Comparison of ENCODE assay signal across 7 mouse cellular contexts in genomic region chr19:41483445-41484040, GRCm38 (mm10). TPM values are rescaled to one million over a fixed set of nuclear protein-coding genes. Genes with fewer than 3 reads are reported as not detected.
DNase-seq lines count a peak whose midpoint lies in the region; ATAC-seq and TF ChIP-seq lines count a peak whose summit lies in the region.

No protein-coding gene starts in this region.

- TF ChIP-seq CTCF in hindbrain, postnatal 0 days (IDR thresholded peaks at IDR 0.05; ENCODE audit: low read depth), result no peak
- no peak for TF ChIP-seq CTCF in lung, postnatal 0 days (IDR thresholded peaks at IDR 0.05)
- TF ChIP-seq CTCF in spleen, adult 2 months (IDR thresholded peaks at IDR 0.05; ENCODE audit: extremely low read depth, insufficient read depth, insufficient read length, insufficient replicate concordance), result no peak

- H3K9me3 ChIP-seq in megakaryocyte, embryonic 14.5 days, result no peaks in the 10 kb centered on the region
- H3K9me3 ChIP-seq in forebrain, embryonic 14.5 days (replicated peaks; ENCODE audit: control insufficient read depth, low read length), result no peaks in the 10 kb centered on the region
- H3K9me3 ChIP-seq in hindbrain, postnatal 0 days (ENCODE audit: low read length), result no peaks in the 10 kb centered on the region
- H3K9me3 ChIP-seq in lung, postnatal 0 days (ENCODE audit: low read length), result no peaks in the 10 kb centered on the region

- H3K4me3 ChIP-seq in megakaryocyte, embryonic 14.5 days (replicated peaks), result peak overlapping the region; percentile 98
- peak overlapping the region; percentile 95 for H3K4me3 ChIP-seq in forebrain, embryonic 14.5 days (ENCODE audit: low read depth, low read length)
- H3K4me3 ChIP-seq in hindbrain, postnatal 0 days (ENCODE audit: low read length), result peak overlapping the region; percentile 92
- peak overlapping the region; percentile 88 for H3K4me3 ChIP-seq in lung, postnatal 0 days (ENCODE audit: low read depth, low read length)
- peak overlapping the region; percentile 100 for H3K4me3 ChIP-seq in spleen, adult 2 months (ENCODE audit: extremely low read depth, insufficient read depth, insufficient read length)

- WGBS in forebrain, embryonic 14.5 days, result under 1% methylated on average over 26 of the region's 30 CpGs
- under 1% methylated on average over 26 of the region's 30 CpGs for WGBS in hindbrain, postnatal 0 days
- WGBS in lung, postnatal 0 days, result 0% methylated on average over 21 of the region's 30 CpGs
- WGBS in spleen, adult 2 months, result under 1% methylated on average over 30 of the region's 30 CpGs

- H3K27ac ChIP-seq in forebrain, embryonic 14.5 days (ENCODE audit: low read depth, low read length), result peak overlapping the region; percentile 99
- peak overlapping the region; percentile 99 for H3K27ac ChIP-seq in hindbrain, postnatal 0 days
- peak overlapping the region; percentile 96 for H3K27ac ChIP-seq in lung, postnatal 0 days (ENCODE audit: low read length)
- H3K27ac ChIP-seq in spleen, adult 2 months (ENCODE audit: insufficient read depth, low read length), result peak overlapping the region; percentile 100

- H3K36me3 ChIP-seq in megakaryocyte, embryonic 14.5 days (replicated peaks; ENCODE audit: low read length), result peaks cover 13% of the 10 kb centered on the region
- no peaks in the 10 kb centered on the region for H3K36me3 ChIP-seq in forebrain, embryonic 14.5 days (ENCODE audit: control insufficient read depth, insufficient read depth, low read length)
- H3K36me3 ChIP-seq in hindbrain, postnatal 0 days (ENCODE audit: insufficient read depth, low read length), result no peaks in the 10 kb centered on the region
- no peaks in the 10 kb centered on the region for H3K36me3 ChIP-seq in lung, postnatal 0 days (ENCODE audit: insufficient read depth, low read length)
- H3K36me3 ChIP-seq in spleen, adult 2 months (ENCODE audit: control insufficient read depth, insufficient read depth, low read length), result no peaks in the 10 kb centered on the region; the same call in 1 of the 2 replicates

- no peak for TF ChIP-seq EP300 in lung, postnatal 0 days (IDR thresholded peaks at IDR 0.05)

- H3K9ac ChIP-seq in forebrain, embryonic 14.5 days (ENCODE audit: low read length), result peak overlapping the region; percentile 95
- peak overlapping the region; percentile 86 for H3K9ac ChIP-seq in hindbrain, postnatal 0 days (replicated peaks; ENCODE audit: low read length)
- peak overlapping the region; percentile 82 for H3K9ac ChIP-seq in lung, postnatal 0 days (replicated peaks; ENCODE audit: low read depth)

- H3K27me3 ChIP-seq in megakaryocyte, embryonic 14.5 days (replicated peaks), result no peaks in the 10 kb centered on the region
- H3K27me3 ChIP-seq in forebrain, embryonic 14.5 days (replicated peaks; ENCODE audit: control insufficient read depth, insufficient read depth, low read length), result no peaks in the 10 kb centered on the region
- H3K27me3 ChIP-seq in hindbrain, postnatal 0 days (ENCODE audit: insufficient read depth, low read length), result no peaks in the 10 kb centered on the region
- H3K27me3 ChIP-seq in lung, postnatal 0 days (replicated peaks; ENCODE audit: insufficient read depth, low read length), result no peaks in the 10 kb centered on the region
- no peaks in the 10 kb centered on the region for H3K27me3 ChIP-seq in spleen, adult 2 months (ENCODE audit: control insufficient read depth, insufficient read depth, low read length)

- peaks cover 52% of the 10 kb centered on the region for H3K4me1 ChIP-seq in megakaryocyte, embryonic 14.5 days
- H3K4me1 ChIP-seq in forebrain, embryonic 14.5 days (ENCODE audit: control insufficient read depth, insufficient read depth, low read length), result peaks cover 21% of the 10 kb centered on the region
- H3K4me1 ChIP-seq in hindbrain, postnatal 0 days (ENCODE audit: insufficient read depth, low read length), result 0 out of 2 replicates have a peak, but pooled peaks cover 3% of the 10 kb centered on the region
- H3K4me1 ChIP-seq in lung, postnatal 0 days (ENCODE audit: insufficient read depth, low read depth, low read length), result no peaks in the 10 kb centered on the region
- peaks cover 8% of the 10 kb centered on the region for H3K4me1 ChIP-seq in spleen, adult 2 months (ENCODE audit: control insufficient read depth, insufficient read depth, insufficient read length)

- peak; percentile 42 for DNase-seq in adrenal gland, postnatal 14 days
- peak; percentile 53 for DNase-seq in forebrain, embryonic 14.5 days (ENCODE audit: low spot score)
- peak; percentile 43 for DNase-seq in hindbrain, postnatal 0 days (ENCODE audit: low spot score)
- DNase-seq in lung, postnatal 0 days (ENCODE audit: low spot score), result peak; percentile 50
- peak in 1 of 2 experiments; percentile 20 for DNase-seq in spleen, adult 2 months (ENCODE audit: low read depth in 1 of 2, low spot score in 2 of 2)

- no peak for ATAC-seq in megakaryocyte, adult 5-6 weeks (ENCODE audit: poor library complexity, severe bottlenecking)
- ATAC-seq in forebrain, embryonic 14.5 days, result no peak; the same call in none of the 2 replicates
- peak; percentile 39 for ATAC-seq in hindbrain, postnatal 0 days
- ATAC-seq in lung, postnatal 0 days, result 0 out of 2 replicates have a peak, but pooled peaks have one; percentile 0

- TF ChIP-seq POLR2A in spleen, adult 2 months (IDR thresholded peaks at IDR 0.05; ENCODE audit: low read depth, low read length), result no peak

- peak overlapping the region; percentile 64 for H3K4me2 ChIP-seq in forebrain, embryonic 14.5 days (ENCODE audit: low read length)
- H3K4me2 ChIP-seq in hindbrain, postnatal 0 days (ENCODE audit: low read depth, low read length), result peak overlapping the region; percentile 63
- H3K4me2 ChIP-seq in lung, postnatal 0 days (replicated peaks; ENCODE audit: low read depth, low read length), result peak overlapping the region; percentile 83

RNA-seq across cellular contexts. Expression of gene Lcor, which starts 1.1 kb away (rescaled TPM):
- 0.19 TPM in 1 of 2 replicates, not detected in the other for polyA plus RNA-seq in megakaryocyte, embryonic 14.5 days (2012; ENCODE audit: insufficient read depth, low replicate concordance)
- 8.6 and 11.2 TPM in 2 replicates for total RNA-seq in megakaryocyte, adult 5-6 weeks (2015)
- 13.3 and 19.6 TPM in 2 replicates for total RNA-seq in megakaryocyte, adult 5-6 weeks (2017)
- total RNA-seq in adrenal gland, postnatal 14 days (2021), result 16.6 and 17.7 TPM in 2 replicates
- polyA plus RNA-seq in forebrain, embryonic 14.5 days (2014; fragmentation: Nextera tagmentation; extraction: Ambion mirVana), result 16.8 and 20.1 TPM in 2 replicates
- total RNA-seq in hindbrain, postnatal 0 days (2014; rRNA removed), result 12.3 and 13.1 TPM in 2 replicates
- polyA plus RNA-seq in hindbrain, postnatal 0 days (2015; fragmentation: Nextera tagmentation; extraction: Ambion mirVana), result 11.7 and 12.3 TPM in 2 replicates
- 10.8 and 13.3 TPM in 2 replicates for polyA plus RNA-seq in lung, postnatal 0 days (2015; fragmentation: Nextera tagmentation; extraction: Ambion mirVana)
- 2.4 TPM in 2 replicates for polyA plus RNA-seq in spleen, adult 2 months (2012; rRNA removed)

Comparison
In these comparisons a context has a peak if more than half of its experiments do, and no peak if none do; other contexts are left out.
1. ATAC-seq: peak in hindbrain, postnatal 0 days (single experiment) and lung, postnatal 0 days (single experiment); none in megakaryocyte, adult 5-6 weeks (single experiment) and forebrain, embryonic 14.5 days (single experiment).
2. Peak in every context shown above with its lines, with median percentiles within 50 percentile points of each other: H3K4me3 ChIP-seq, H3K27ac ChIP-seq, H3K4me2 ChIP-seq and H3K9ac ChIP-seq.